Comparison of ENCODE assay signal across 8 mouse cellular contexts in the genomic region with DNA sequence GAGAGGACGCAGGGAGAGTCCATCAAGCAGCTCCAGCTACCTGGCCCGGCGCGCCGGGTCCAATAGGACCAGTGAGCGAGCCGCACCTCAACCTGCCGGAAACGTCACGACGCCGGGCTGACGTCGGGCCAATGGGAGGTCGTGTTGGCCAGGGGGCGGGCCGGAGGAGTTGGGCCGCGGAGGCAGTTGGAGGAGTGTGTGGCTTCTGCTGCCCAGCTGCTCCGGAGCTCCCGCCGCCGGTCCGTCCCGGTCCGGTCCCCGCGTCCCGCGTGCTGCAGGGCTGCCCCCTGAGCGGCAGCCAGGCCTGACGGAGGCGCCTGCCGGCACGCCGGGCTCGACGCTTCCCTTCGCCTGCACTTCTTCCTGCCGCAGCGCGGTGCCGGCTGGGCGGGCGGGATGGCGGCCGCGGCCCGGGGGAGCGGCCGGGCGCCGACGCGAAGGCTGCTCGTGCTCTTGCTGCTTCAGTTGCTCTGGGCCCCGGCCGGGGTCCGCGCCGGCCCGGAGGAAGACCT. TPM values are rescaled to one million over a fixed set of nuclear protein-coding genes. Genes with fewer than 3 reads are reported as not detected.
DNase-seq lines count a peak whose midpoint lies in the region; ATAC-seq lines count a peak whose summit lies in the region.

A gene (plus strand): TSS at position 131 of the 512 bp plus-strand sequence.

- H3K4me2 ChIP-seq in intestine, embryonic 14.5 days (ENCODE audit: low read length) = peak within 1 kb of the TSS; percentile 85

- H3K27ac ChIP-seq in intestine, embryonic 14.5 days (ENCODE audit: low read depth) = peak within 1 kb of the TSS; percentile 98

- peak within 1 kb of the TSS; percentile 86 for H3K4me3 ChIP-seq in intestine, embryonic 14.5 days (ENCODE audit: low read depth, low read length)

- H3K4me1 ChIP-seq in intestine, embryonic 14.5 days (replicated peaks; ENCODE audit: control insufficient read depth, insufficient read depth, low read length) = peaks cover 14% of the 10 kb centered on the region

- under 1% methylated on average over 58 of the region's 62 CpGs for WGBS in intestine, embryonic 14.5 days

- H3K27me3 ChIP-seq in intestine, embryonic 14.5 days (replicated peaks; ENCODE audit: control insufficient read depth, insufficient read depth, low read length) = no peaks in the 10 kb centered on the region

- DNase-seq in adrenal gland, adult (ENCODE audit: inconsistent age in 2 of 2, low spot score in 1 of 2) = peak; percentile 96 to 98
- DNase-seq in embryo, embryonic 10.5 days (ENCODE audit: low spot score) = peak; percentile 93
- DNase-seq in gastrocnemius, postnatal 25 days = peak; percentile 93
- peak; percentile 92 for DNase-seq in intestine, embryonic 14.5 days (ENCODE audit: low spot score)
- peak; percentile 90 to 94 for DNase-seq in left cerebral cortex, postnatal 14 days (ENCODE audit: low spot score in 2 of 2)
- peak; percentile 90 for DNase-seq in mesoderm, embryonic 11.5 days (ENCODE audit: low read depth, low spot score)
- DNase-seq in right cerebral cortex, postnatal 36 days (ENCODE audit: low spot score in 2 of 2) = peak; percentile 93 to 94
- DNase-seq in yolk sac, embryonic 10.5 days (ENCODE audit: low spot score) = peak; percentile 96

- ATAC-seq in intestine, embryonic 14.5 days (replicated peaks; ENCODE audit: low FRiP score, low TSS enrichment, low read depth) = peak; percentile 97

- peak within 1 kb of the TSS; percentile 94 for H3K9ac ChIP-seq in intestine, embryonic 14.5 days (ENCODE audit: low read length)

- intact Hi-C loops in left cerebral cortex, postnatal 14 days (cut with DNase I) = loop anchor here (2.0 kb wide), 1 partner anchor 43 kb away; a partner anchor contains a TSS

- H3K36me3 ChIP-seq in intestine, embryonic 14.5 days (ENCODE audit: control insufficient read depth, insufficient read depth, low read length) = peaks cover 2% of the 10 kb centered on the region; the same call in 1 of the 2 replicates

- H3K9me3 ChIP-seq in intestine, embryonic 14.5 days (ENCODE audit: control insufficient read depth, low read length) = no peaks in the 10 kb centered on the region

RNA-seq across cellular contexts. Expression of the gene that starts here (rescaled TPM):
- total RNA-seq in gastrocnemius, postnatal 25 days (2021) = 10 to 100 TPM; 12.8 to 18.0 TPM
- 107 and 110 TPM in 2 replicates for polyA plus RNA-seq in intestine, embryonic 14.5 days (2014; fragmentation: Nextera tagmentation; extraction: Ambion mirVana)
- total RNA-seq in left cerebral cortex, postnatal 14 days (2021) = 10 to 100 TPM; 36.1 to 36.3 TPM

Comparison
In these comparisons a context has a peak if more than half of its experiments do, and no peak if none do; other contexts are left out.
1. Peak in every context shown above with its lines: DNase-seq, ATAC-seq, H3K4me3 ChIP-seq and H3K27ac ChIP-seq.